Mouse (Mus musculus) adrenal gland, postnatal 10 days (tissue): ENCODE measurements around the gene Gfpt1. TPM values are rescaled to one million over a fixed set of nuclear protein-coding genes. Genes with fewer than 3 reads are reported as not detected.
"Not testable (repeated sequence)": the region's sequence is repeated elsewhere in the genome, so short reads cannot be mapped to it uniquely, and the experiment has no call there.

ENCODE experiments used
- DNase-seq: peaks from one replicate; pipeline ENCODE4 v3.0.0; 2021; ENCODE audit warnings: mixed read lengths
- long read RNA-seq, 2 experiments: library from polyadenylated mRNA; stranded (forward); transcript quantifications; one replicate each; pipeline ENCODE4 v2.0.0; 2021
- total RNA-seq, 2 experiments: library from RNA; stranded (reverse); gene quantifications; 2 replicates each; pipeline ENCODE4 v1.2.3; 2021

Gene Gfpt1
- 10 to 100 TPM; 35.1 to 35.7 TPM for total RNA-seq
- long read RNA-seq, experiment 1, full-length matches to known transcripts, result 5 of 7 reads
- long read RNA-seq, experiment 1, partial matches to known transcripts, result 0 of 7 reads
- long read RNA-seq, experiment 1, other reads (novel, unspliced or antisense), result 2 of 7 reads
- long read RNA-seq, experiment 2, full-length matches to known transcripts, result 6 of 9 reads
- long read RNA-seq, experiment 2, partial matches to known transcripts, result 0 of 9 reads
- long read RNA-seq, experiment 2, other reads (novel, unspliced or antisense), result 3 of 9 reads

DNA sequence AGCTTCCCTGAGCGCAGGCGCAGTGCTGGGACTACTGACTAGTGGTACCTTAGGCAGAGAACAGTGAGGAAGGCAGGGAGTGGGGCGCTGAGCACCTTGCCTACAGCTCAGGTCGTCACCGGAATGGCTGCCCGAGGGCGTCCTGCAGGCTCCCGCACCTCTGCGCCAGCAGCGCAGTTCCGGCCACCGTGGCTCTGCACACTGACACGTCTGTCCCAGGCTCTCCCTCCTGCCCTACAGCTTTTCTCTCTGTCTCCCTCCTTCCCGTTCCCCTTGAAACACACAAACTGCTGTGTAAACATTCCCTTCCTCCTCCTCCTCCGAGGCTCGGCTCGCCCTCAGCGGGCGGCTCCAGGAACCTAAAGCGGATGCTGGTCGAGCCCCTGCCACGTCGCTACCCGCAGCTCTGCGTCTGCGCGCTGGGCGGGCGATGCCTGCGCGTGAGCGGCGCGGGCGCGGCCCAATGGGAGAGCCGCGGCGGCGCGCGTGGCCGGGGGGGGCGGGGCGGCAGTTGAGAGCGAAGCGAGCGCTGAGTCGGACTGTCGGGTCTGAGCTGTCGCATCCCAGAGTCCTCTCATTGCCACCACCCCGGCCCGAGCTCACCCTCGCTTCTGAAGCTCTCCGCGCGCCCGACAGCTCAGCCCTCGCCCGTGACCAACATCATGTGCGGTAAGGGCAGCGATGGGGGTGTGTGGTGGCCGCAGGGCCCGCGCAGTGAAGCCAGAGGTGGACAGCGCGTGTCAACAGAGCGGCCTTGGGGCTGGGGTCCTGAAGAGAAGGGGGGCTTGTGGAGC lies at the start of gene Gfpt1:
TSS of gene Gfpt1 (plus strand) at position 510 of the 794 bp plus-strand sequence.
- DNase-seq, result peak; percentile 98

DNA sequence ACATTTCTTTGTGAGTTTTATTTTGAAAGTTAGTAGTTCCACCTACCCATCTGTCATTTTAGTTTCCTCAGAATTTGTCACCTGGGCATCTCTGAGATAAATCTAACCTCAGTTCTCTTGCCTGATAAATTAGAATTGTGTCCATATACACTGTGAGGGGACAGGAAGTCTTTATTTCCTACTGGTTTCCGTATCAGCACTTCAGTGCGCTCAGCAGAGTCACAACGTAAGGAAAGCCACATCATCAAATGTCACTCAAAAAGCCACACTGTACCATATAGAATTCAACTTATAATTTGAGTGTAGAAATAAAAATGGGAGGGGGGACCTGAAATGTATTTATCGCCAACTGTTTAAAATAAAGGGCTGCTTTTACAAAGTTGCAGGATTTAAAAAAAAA lies 48.4 kb upstream of the Gfpt1 start:
- DNase-seq, result no peak

DNA sequence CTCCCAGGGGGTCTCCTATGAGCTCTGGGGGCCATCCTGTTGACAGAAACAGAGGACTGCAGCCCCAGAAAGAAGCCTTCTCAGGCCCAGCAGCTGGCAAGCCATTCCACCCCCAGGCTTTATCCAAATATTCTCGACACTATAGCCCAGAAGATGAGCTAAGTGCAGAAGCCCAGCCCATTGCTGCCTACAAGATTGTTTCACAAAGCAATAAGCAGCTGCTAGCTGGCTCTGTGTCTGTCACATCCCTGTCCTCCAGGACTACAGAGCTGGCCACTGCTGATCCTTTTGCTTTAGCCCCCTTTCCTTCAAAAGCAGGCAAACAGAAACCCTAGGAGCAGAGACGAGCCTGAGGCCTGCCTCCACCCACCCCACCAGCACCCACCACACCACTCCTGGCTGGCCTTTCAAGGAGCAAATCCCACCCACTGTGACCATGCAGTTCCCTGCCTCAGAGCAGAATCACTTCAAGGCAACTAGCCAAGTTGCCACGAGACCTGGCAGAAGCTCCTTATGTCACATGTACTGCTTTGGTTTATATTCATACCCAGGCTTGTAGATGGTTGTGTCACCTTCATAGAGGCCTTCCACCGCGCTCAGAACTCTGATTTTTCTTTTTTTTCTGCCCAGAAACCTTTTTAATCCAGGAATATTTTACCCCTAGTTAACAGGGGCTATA lies 45.9 kb upstream of the Gfpt1 start:
- no peak for DNase-seq

DNA sequence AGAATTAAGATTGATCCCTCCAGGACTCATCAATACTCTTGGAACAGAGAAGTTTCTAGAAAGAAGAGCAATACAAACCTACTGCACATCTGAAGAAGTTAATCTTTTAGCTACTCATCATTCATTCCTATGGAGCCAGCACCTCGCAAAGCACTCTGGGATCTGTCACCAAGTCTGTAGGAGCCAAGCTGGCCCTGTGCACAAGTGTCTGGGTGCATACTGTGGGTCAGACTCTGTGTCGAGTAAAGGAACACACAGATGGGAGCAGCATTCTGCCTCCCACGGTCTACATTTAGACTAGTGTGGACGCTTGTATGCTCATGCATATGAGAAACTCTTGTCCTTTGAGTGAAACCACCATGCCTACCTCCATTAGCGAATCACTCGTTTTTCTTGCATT lies 45.3 kb upstream of the Gfpt1 start:
- no peak for DNase-seq

DNA sequence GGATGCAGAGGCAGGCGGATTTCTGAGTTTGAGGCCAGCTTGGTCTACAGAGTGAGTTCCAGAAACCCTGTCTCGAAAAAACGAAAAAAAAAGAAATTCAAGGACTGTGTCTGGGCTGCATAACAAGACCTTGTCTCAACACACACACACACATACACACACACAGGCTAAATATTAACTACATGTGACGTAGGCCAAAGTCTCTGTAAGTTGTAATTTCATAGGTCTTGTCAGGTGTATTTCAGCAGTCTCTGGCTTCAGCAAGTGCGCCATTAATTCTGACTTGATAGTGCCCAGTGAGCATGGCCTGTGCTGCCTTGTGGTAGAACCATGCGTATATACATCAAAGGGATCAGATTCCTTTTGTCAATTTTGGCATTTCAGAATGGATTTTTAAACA lies 40.7 kb upstream of the Gfpt1 start:
- DNase-seq, result no peak

DNA sequence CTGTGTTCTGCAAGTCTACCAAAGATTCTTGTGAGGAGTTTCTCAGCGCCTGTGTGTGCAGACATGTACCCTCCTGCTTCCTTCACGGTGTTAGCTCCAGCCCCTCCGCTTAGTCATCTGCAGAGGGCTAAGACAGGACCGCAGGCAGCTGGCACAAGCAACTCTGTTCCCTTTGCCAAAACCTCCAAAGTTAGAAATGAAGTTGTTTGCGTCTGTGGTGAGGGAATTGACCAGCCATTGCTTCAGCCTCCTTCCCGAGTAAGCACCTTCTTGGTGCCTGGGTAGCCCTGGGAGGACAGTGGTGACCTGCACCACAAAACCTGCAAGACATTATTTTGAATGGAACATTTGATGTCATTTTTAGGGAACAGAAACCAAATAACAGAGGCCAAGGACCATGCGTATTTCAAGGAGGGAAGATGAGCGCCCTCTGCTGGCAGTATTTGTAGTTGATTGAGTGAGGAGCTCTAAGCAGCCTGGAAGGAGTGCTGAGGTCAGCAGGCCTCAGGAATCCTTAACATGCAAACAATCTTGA lies 40.1 kb upstream of the Gfpt1 start:
- DNase-seq, result peak; percentile 90

DNA sequence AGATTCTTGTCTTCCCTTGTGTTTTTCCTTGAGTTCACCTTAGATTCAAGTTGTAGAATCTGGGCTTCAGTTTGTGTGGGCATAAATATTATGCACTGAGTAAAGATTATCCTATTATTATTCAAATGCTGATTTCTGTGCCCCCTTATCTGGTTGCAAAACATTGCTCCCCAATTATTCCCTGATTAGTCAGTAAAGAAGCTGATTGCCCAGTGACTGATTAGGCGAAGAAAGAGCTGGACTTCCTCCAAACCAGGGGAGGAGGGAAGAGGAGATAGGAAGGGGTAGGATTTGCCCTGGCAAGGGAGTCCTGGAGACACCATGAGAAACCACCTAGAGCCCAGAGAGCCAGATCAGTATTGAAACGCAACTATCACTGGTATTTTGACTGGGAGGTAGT lies 38.5 kb upstream of the Gfpt1 start:
- no peak for DNase-seq

DNA sequence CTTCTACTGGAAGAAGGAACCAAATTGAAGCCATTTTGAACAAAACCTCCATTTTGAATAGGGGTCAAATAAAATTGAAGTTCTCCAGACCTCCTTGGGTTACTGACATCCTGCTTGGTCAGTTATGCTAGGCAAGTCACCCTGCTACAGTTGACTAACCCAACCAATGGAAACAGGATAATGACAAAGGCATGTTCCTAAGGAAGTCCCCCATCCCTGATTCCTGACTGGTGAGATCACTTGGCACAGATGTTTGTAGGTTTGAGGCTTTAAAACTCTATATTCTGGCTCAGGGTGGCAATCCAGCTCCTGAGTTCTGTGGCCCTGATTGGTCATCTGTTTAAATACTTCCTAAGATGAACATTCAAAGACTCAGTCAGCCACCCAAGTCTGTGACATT lies 37.1 kb upstream of the Gfpt1 start:
- no peak for DNase-seq

DNA sequence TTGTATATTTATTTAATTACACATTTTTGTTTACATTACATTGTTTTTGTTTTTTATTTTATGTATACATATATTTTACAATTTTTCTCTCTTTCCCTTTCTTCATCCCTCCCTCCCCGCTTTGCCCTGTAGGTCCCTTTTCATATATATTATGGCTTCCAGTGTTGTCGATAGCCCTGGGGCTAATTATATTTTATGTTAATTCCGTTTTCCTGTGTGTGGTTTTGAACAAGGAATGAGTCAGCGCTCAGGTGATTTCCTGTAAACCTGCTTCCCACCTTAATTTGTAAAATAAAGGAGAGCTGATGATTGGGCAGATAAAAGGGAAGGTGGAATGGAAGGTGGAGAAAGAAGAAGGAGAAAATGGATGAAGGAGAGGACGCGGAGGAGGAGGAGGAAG lies 33.8 kb upstream of the Gfpt1 start, which contains the start of gene Nfu1:
TSS of gene Nfu1 (plus strand) at position 350 of the 400 bp plus-strand sequence.
- no peak for DNase-seq

DNA sequence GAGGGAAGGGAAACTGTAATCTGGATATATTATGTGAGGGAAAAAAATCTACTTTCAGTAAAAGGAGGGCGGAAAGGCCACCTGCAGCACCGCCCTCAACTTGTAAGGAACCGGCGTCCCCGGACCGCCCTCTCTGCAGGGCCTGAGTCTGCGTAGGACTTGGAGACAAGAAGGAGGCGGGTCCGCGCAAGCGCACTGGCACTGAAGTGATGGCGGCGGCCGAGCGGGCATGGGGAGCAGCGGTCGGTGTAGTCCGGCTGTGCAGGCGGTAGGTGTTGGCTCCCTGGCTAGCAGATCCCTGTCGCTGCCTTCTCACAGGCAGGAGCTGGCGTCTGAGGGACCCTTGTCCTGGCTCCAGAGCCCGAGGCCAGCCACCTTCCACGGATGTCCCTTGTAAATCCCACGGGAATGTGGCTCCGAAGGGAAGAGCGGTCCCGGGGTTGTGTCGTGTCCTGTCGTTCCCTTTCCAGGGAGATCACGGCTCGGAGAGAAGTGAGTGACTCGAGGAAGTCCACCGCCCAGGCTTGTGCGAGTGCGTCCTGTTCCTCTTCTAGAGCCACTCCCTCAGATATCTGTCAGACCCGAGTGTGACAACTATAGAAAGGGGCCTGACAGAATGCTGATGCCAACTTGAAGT lies 32.8 kb upstream of the Gfpt1 start:
- peak; percentile 97 for DNase-seq

DNA sequence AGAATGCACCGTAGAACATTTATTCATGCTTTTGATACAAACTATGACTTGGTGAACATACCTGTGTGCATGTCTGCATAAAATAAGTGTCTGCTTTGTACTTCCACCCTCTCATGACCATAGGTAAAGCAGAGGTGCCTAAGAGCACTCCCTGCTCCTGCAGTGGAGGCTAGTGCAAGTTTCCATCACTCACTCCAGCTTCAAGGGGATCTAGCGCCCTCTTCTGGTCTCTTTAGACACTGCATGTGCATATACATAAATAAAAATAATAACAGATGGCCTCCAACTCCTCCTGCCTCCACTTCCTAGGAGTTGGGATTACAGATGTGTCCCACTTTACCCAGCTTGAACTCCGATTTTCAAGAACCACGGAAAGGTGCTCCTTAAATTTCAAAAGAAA lies 25.7 kb upstream of the Gfpt1 start:
- peak; percentile 40 for DNase-seq

DNA sequence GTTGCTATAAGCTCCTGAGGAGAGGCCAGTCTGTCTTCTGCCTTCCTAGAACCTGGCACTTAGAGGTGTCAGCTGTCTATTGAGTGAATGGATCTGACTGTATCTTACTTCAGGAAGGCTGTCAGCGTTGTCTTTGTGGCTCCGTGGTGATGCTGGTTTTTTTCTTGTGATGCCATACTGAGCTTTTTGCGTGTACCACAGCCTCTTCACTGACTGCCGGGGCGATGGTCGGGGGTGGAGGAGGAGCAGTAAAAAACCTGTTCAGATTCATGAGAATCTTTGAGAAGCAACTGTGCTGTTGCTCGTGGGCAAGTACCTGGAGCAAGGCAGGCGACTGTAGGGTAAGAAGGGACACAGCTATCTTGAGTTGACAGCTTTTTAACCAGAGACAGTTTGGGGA lies 23.8 kb upstream of the Gfpt1 start:
- DNase-seq, result no peak

DNA sequence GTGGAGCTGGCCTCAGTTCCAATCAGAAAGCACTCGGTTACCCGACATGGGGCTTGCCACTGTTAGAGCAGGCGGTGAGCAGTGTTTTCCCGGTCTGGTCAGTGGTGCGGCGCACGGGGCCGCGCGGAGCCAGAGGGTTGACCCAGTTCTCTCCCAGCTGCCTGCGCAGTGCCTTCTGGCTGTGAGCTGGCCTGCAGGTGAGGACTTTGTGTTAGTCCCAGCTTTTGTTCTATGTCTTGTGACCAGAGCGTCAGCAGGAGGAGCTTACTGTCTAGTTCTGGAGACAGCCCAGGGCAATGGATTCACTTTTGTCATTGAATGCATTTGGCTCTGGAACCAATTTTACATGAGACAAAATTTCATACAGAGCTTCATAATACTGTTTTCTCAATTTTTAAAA lies 20.9 kb upstream of the Gfpt1 start:
- no peak for DNase-seq

DNA sequence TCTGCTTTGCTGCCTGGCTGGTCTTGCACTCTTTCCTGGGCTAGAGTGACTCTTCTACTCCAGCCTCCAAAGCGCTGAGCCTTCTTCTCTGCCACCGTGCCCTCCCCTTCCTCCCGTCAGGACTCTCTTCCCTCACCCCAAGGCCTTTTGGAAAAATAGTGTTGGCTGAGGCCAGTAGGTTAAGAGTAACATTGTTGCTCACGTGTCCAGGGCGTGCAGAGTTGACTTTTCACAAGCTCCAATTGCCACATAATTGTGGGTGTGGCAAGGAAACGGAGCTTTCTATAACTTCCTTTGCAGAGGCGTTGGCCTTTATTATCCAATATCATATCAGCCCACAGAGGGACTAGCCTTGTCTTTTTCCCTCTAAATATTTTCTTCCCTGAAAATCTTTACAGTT lies 15.7 kb upstream of the Gfpt1 start:
- DNase-seq, result peak; percentile 68

DNA sequence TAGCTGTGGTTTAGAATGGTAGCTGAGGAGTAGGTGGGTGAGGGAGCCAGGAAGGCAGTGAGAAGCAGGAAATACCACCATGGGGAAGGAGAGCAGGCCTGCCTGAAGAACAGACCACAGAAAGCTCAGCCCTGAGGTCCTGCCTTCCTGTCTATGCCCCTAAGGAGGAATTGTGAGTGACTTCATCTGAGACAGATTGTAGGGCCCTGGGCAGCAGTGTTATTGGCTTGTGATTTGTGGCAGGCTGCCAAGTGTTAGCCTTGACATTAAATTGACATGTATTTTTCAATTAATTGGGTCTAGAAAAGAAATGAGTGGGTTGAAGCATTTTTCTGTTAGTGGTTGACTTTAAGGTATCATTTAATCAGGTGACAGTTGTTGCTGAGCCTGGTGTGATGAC lies 13.8 kb upstream of the Gfpt1 start:
- peak; percentile 28 for DNase-seq

DNA sequence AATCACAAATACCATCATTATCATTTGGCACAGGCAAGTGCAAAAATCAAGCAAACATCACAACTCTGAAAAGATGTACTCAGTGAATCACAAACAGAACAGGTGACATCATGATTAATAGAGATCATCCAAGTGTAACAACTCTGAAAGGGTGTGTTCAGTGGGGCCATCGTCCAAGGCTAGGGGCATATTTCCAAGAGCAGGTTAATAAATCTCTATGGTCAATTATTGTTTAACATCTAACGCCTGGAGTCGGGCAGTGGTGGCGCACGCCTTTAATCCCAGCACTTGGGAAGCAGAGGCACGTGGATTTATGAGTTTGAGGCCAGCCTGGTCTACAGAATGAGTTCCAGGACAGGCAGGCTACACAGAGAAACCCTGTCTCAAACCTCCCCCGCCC lies 11.3 kb upstream of the Gfpt1 start:
- not testable (repeated sequence) for DNase-seq

DNA sequence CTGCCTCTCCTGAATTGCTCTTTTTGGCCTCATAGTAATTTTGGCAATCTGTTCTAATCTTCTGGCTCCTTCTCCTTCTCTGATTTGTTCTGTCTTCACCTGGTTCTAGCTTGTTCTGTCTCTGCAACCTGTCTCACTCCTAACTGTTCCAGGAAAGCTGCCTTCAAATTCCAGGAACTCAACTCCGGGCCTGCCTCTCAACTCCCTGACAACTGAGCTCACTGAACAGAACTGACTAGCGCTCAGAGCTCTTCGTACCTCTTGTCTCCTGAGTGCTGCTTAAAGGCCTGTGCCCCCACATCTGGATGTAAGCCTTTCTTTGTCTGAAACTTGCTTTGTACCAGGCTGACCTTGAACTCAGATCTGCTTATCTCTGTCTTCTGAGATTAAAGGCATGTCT lies 10.2 kb upstream of the Gfpt1 start:
- DNase-seq, result no peak

DNA sequence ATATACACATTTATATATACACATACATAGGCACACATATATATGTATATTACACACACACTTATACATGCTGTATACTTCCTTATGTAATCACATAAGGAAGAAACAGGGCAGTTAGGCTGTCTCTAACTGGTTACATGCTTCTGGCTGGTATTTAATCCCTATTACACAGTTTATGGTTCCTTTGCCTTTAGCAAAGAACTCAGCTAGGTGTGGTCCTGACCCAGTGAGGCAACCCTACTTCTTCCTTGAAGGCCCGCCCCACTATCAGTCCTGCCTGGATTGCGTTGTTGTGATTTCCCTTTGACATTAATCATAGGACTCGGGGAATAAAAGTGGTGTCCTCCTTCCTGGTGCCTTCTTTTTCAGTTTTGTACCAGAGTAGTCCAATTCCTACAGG lies 8.3 kb upstream of the Gfpt1 start:
- DNase-seq, result no peak

DNA sequence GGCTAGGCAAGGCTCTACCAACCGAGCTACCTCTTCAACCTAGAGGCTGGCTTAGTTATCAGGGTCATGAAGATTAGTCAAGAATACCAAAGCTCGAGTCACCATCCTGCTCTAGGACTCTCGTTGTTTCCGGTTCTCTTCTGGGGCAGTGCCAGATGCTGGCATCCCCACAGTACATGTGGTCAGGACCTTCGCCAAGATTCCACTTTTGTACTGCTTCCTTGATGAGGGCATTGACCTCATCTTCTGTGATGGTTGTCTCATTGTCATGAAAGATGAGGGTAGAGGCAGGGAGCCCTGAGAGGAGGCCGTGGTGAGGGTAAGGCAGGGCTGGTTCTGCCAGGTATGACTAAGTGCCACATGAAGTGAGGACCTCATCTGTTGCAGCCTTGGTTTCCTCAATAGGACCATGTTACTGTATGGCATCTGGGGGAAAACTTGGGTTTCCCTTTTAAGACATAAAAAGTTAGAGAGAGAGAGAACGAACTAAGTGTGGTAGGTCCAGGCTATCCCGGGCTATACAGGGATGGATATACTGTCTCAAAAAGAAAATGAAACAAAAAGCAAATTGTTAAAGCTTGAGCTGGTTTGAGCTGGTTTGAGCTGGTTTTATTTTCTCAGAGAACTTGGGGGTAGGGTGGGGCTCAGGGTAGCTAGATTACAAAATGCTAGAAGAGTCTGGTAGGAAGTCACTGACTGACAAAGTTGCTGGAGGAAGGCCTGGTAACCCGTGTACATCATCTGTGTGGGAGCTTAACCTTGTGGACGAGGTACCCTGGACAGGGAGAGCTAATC lies 4.6 kb upstream of the Gfpt1 start:
- no peak for DNase-seq

DNA sequence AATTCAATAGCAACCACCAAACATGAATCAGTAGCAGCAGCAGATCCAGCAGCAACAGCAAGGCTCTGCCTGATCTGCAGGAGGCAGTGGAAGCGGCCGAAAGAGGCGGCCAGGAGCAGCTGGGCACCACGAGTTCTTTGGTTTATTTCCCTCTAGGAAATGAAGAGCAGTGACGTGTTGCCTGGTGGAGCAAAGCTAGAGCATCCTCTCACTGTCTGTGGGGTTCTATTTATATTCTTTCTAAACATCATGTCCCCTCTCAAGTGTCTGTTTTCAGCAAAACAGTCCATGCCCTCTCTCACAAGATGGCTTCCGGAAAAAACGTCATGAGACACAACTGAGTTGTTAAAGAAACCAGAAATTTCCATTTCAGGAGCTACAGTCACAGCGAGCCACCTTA lies 3.5 kb upstream of the Gfpt1 start:
- DNase-seq, result no peak

DNA sequence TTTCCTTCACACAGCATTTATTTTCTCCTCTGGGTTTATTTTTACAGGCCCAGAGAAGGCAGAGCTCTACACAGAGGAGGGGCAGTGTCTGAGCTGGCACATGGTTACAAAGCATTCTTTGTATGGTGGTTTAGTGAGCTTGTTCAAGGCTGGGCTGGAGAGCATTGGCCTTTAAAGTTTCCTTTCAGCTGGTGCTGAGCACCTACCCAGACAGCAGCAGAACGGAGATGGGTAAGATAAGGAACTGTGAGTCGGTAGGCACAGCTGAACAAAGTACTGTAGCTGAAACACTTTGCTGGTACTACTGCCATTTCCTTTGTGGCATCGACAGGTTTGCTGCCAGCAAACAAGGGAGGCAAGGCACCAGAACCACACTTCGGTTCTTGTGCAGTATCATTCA lies 1.7 kb upstream of the Gfpt1 start:
- DNase-seq, result peak; percentile 30

DNA sequence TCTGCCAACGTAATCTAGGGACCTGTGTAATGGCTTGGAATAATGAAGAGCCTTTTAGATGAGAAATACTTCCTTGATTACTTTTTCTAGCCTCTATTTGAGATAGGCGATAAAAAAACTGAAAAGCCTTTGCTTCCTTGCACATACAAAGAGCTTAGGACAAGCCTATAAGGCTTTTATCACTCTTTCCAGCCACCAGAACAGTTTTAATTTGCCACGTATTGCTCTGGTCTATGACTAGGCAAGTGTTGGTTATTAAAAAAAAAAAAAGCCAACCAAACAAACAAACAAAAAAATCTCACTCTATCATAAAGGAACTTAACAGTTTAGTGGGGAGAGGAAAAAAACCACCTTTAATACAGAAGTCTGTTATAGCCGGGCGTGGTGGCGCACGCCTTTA lies 1.2 kb upstream of the Gfpt1 start:
- DNase-seq, result no peak
